Mouse (Mus musculus): ENCODE data around the gene Atp6v0e.

Gene Atp6v0e

DNA sequence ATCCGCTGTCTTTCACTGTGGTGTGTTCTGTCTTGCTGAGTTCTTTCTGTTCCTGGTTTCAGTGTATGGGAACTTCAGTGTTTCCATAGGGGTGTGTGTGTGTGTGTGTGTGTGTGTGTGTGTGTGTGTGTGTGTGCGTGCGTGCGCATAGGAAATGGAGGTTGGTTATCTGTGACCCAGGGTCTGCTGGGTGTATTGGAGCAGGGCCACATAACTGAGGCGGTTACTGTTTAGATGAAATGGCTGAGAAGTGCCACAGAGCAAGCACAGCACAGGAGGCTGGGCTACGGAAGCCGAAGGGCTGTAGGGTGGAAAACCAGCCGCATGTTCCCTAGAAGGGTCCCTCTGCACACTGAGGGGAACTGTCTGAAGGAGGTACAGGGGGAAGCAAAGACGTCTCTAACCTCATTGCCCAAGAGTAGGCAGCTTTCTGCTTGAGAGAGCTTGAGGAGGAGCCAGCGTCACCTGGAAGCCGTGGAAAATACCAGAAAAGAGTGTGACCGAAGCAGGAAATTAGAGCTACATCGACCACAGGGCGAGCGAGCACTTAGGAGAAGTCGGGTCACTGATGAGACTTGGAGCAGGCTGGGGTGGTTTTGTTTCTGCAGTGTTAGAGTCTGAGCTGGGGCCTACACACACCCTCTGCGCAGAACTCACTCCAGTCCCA lies 23.4 kb downstream of the Atp6v0e start:
- no peak for DNase-seq (ENCODE audit: low spot score)

- no peak for DNase-seq (ENCODE audit: low spot score)
Observed at GRCm38 (mm10) chr17:26688795-26689735, 26.0 kb downstream of the Atp6v0e start.

DNA sequence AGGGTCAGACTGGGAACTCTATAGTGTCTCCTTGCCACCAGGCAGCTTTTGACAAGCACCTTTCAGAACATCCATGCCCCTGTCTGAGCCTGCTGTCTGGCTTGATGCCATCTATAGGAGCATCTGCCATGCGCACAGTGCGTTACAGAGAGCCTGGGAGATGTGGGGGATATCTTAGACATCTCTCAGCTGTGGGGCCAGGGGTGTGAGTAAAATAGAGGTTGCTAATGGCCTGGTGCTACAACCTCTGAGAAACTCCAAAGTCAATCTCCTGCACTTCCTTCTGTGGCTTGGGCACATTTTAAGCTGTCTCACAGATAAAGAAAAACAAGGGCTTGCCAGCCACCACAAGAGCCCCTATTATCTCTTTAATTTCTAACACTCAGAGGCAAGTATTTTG lies 26.8 kb downstream of the Atp6v0e start:
- DNase-seq (ENCODE audit: low spot score): no peak

DNA sequence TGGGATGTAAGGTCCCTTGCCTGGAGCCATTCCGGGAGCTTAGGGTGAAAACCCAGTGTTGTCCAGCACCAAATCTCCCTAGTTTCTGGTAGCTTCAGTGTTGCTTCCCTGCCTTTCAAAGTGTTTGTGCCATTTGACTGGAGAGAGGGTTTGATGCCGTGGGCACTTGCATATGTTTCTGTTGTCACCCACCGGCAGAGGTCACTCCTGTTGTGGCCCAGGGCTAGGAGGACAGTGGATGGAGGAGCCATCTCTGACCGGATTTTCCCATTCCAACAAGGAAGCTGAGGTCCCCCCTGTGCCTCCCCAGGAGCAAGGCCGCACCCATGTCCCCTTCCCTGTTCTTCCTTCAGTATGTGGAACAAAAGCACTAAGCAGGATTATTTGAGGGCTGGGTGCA lies 27.2 kb downstream of the Atp6v0e start:
- DNase-seq (ENCODE audit: low spot score): no peak

DNA sequence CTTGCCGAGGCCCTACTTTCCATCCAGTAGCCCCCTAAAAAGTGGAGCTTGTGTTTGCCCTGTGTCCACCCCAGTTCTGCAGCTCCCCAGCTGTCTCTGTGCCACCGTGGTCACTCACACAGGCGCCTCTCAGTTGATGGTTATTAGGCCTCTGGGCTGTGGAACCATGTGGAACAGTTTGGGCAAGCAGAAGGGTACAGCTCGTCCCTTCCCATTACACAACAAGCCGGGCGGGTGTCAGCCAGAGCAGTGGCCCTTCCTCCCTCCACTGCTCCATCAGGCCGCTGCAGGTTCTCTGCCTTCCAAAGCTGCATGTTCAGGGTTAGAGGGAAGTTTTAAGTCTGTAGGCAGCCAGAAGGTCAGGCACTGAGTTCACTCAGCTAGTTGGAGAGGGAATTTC lies 28.1 kb downstream of the Atp6v0e start:
- DNase-seq (ENCODE audit: low spot score): no peak

DNA sequence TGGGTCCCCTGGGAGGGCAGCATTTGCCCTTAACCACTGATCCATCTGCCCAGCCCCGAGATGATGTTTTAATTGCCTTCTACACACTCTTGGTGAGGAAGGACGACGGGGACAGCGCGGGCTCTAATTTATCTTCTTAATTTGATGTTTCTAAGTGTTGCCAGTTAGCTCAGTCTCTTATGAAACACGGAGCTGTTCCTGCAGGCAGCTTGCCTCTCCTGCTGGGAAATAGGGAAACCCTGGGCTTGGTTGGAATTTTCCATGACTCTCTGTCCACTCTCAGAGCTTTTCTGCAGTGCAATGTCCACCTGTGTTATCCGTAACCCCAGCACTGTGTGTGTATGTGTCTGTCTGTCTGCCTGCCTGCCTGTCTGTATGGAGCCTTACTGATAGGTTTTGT lies 30.4 kb downstream of the Atp6v0e start:
- DNase-seq (ENCODE audit: low spot score): no peak

- DNase-seq (ENCODE audit: low spot score): no peak
Observed at GRCm38 (mm10) chr17:26694171-26694570, 31.1 kb downstream of the Atp6v0e start.

- DNase-seq (ENCODE audit: low spot score): no peak
Observed at GRCm38 (mm10) chr17:26695193-26695592, 32.2 kb downstream of the Atp6v0e start.

GRCm38 (mm10) chr17:26698846-26699245 lies 35.8 kb downstream of the Atp6v0e start:
- no peak for DNase-seq (ENCODE audit: low spot score)

- DNase-seq (ENCODE audit: low spot score): no peak
Observed at GRCm38 (mm10) chr17:26699819-26700616, 37.0 kb downstream of the Atp6v0e start.

DNA sequence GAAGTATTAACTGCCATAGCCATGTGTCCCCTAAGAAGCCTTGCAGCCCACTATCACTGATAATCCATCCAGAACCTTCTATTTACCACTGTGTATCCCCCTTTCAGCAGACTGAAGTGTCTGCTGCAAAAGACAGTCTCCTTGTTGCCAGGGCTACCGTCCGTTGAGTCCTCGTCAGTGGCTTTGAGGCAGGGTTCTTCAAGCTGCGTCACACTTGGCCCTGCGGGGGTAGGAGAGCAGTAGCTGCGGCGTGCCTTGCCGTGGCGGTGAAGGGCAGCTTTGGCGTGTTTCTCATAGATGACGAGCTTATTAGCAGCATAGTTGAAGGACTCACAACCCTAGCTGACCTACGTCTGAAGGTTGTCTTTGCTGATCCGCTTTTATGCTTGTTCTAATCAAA lies 38.5 kb downstream of the Atp6v0e start:
- no peak for DNase-seq (ENCODE audit: low spot score)

- DNase-seq (ENCODE audit: low spot score): no peak
Observed at GRCm38 (mm10) chr17:26702621-26703020, 39.6 kb downstream of the Atp6v0e start.

DNA sequence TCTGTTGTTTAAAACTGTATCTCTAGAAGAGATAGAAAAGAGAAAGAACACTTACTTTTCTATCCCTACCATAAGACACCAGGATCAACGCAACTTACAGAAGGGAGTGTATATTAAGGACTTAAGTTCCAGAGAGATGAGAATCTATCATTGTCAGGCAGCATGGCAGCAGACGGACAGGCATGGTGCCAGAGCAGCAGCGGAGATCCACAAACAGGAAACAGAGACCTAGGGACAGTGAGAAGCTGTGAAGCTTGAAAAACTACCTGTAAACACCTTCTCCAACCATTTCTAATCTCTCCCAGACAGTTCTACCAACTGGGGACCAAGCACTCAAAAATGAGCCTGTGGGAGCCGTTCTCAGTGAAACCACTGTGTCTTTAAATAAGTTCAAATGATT lies 40.6 kb downstream of the Atp6v0e start:
- DNase-seq (ENCODE audit: low spot score): no peak

- no peak for DNase-seq (ENCODE audit: low spot score)
Observed at GRCm38 (mm10) chr17:26705463-26706359, 42.7 kb downstream of the Atp6v0e start.

- DNase-seq (ENCODE audit: low spot score): no peak
Observed at GRCm38 (mm10) chr17:26707066-26707465, 44.0 kb downstream of the Atp6v0e start.

- no peak for DNase-seq (ENCODE audit: low spot score)
Observed at GRCm38 (mm10) chr17:26708499-26708898, 45.5 kb downstream of the Atp6v0e start.

GRCm38 (mm10) chr17:26708993-26709590 lies 46.1 kb downstream of the Atp6v0e start:
- no peak for DNase-seq (ENCODE audit: low spot score)

- no peak for DNase-seq (ENCODE audit: low spot score)
Observed at GRCm38 (mm10) chr17:26710049-26710448, 47.0 kb downstream of the Atp6v0e start.

DNA sequence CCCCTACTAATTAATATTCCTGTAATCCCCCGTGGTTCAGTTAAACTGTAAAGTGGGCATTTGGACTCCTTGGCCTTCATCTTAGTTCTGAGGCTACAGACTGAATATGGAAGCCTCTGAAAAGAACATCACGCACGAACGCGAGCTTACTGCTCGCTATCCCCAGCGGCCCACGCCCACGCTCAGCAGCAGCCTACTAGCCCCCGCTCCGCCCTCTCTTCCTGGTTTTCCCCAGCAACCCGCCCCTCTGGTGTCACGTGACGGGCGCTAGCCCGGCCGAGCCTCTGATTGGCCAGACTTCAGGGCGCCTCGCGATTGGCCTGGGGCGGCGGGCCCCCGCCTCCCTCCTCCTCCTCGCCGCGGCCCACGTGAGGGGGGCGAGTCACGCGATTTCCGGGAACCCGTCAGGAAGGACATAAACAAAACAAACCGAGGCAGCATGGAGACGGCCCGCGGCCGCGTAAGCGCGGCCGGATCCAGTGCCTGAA lies 52.3 kb downstream of the Atp6v0e start, which contains the start of gene Crebrf:
Gene Crebrf, plus strand, starts transcription at position 380 of the 488 bp plus-strand sequence.
- peak; percentile 99 for DNase-seq (ENCODE audit: low spot score)

DNA sequence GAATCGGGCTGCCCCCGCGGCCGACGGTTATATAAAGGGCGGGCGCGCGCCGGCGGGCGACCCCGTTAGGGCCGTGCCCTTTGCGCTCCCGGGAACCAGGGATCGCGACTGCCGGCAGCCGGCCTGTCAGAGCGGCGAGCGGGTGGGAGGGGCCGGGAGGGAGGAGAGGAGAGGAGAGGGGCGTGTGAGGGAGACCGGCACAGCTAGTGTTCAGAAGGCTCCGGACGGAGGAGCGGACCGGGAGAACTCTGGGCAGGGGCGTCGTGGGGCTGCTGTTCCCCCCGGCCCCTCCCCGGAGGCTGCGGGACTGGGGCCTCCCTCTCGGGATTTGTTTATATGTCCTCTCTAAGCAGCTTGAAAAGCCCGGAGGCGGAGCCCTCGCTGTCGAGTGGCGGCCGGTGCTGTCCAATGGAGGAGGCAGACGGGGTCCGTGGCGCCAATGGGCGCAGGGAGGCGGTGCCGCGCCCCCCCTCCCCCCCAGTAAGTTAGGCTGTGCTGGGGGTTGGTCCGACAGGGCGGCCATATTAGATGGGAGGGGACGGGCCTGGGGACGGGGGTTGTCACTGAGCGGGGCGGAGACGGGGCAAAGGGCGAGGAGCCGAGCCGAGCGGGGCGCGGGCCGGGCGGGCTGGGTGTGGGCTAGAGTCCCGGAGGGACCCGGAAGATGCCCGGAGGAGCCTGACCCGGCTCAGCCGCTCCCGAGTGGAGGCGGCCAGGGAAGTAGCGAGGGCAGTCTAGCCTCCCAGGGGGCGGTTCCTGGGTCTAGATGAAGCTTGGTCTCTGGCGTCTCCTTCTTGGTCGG lies 53.1 kb downstream of the Atp6v0e start:
- DNase-seq (ENCODE audit: low spot score): peak; percentile 93

Data from testis, postnatal 10 days (tissue).